Mouse (Mus musculus): Measurements from ENCODE around the gene Zfp955b.
"Not testable (repeated sequence)": the region's sequence is repeated elsewhere in the genome, so short reads cannot be mapped to it uniquely, and the experiment has no call there.

Gene Zfp955b

GRCm38 (mm10) chr17:33289039-33289875, at the start of gene Zfp955b:
Zfp955b (plus strand) TSS chr17:33289544.
- in situ Hi-C loops (cut with MseI, MboI), result not testable (repeated sequence)

GRCm38 (mm10) chr17:33254530-33255318, 34.6 kb upstream of the Zfp955b start, which contains the start of gene Zfp955a:
Zfp955a (minus strand) TSS chr17:33255145.
- in situ Hi-C loops (cut with MseI, MboI), result not testable (repeated sequence)

GRCm38 (mm10) chr17:33255319-33255657, 34.1 kb upstream of the Zfp955b start:
- in situ Hi-C loops (cut with MseI, MboI), result not testable (repeated sequence)

- in situ Hi-C loops (cut with MseI, MboI), result no loop called here
Observed at GRCm38 (mm10) chr17:33264376-33264775, 25.0 kb upstream of the Zfp955b start, which contains the start of gene Olfr63. Olfr63 (plus strand) TSS chr17:33264676.

GRCm38 (mm10) chr17:33268907-33269306, 20.4 kb upstream of the Zfp955b start:
- in situ Hi-C loops (cut with MseI, MboI), result no loop called here

- in situ Hi-C loops (cut with MseI, MboI), result not testable (repeated sequence)
Observed at GRCm38 (mm10) chr17:33289876-33290149, 469 bp downstream of the Zfp955b start.

- in situ Hi-C loops (cut with MseI, MboI), result no loop called here
Observed at GRCm38 (mm10) chr17:33352981-33353380, 63.6 kb downstream of the Zfp955b start.

All from mouse trophoblast stem cell (cell line).